Mouse (Mus musculus) layer of hippocampus, adult 11-12 months (tissue): ENCODE results near the gene Bcl6.

ENCODE experiments used
- DNase-seq: peaks from one replicate; pipeline ENCODE4 v3.0.0; 2022; ENCODE audit warnings: low spot score

The Bcl6 gene

DNA sequence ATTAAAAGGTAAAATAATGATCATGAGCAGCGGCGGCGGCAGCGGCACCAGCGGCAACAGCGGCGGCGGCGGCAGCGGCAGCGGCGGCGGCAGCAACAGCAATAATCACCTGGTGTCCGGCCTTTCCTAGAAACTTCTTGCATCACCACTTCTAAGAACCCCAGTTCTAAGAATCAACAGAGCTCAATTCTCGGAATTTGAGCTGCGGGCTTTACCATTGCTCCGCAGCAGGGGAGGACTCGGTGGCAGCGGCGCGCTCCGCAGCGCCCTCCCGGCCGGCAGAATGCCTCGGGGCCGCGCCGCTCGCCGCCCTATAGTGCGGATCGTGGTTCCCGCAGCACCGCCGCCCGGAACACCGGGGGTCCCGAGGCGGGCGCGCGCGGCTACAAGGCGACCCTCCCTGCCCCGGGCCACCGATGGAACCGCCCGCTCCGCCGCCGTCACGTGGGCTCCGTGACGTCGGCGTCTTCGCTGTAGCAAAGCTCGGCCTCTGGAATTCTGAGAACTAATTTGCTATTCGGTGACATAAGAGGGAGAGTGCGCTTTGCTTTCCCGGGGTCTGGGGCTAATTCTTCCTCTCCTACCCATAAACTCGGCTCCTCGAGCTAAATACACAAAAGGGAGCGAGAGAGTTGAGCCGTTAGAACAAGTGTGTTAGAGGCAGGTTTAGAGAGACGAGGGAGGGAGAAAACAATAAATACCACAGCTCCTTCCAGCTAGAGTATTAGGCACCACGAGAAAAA, at the start of gene Bcl6, which contains the start of gene Gm37419:
Gene Bcl6 (minus strand): TSS at position 387 of the 743 bp plus-strand sequence.
Gene Gm37419 (plus strand): TSS at position 17 of the 743 bp plus-strand sequence.
- DNase-seq: peak; percentile 88

DNA sequence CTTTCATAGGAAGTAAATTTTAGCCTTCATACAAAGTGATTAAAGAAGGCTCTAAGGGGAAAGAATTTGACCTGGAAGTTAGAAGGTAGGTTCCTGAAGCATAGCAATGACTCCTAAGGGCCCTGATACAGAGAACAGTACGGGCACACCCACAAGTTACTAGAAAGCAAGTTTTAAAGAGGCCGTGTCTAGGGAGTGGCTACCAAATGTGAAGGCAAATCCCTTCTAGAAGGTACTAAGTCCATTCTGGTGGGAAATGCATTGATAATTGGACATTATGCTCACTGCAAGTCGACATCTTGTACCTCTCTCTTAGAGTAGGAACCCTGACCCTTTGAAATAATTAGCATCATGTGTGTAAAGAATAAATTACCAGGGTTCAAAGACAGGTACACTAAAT, 47.7 kb upstream of the Bcl6 start:
- DNase-seq: no peak

GRCm38 (mm10) chr16:24035767-24036166, 47.1 kb upstream of the Bcl6 start:
- DNase-seq: no peak

DNA sequence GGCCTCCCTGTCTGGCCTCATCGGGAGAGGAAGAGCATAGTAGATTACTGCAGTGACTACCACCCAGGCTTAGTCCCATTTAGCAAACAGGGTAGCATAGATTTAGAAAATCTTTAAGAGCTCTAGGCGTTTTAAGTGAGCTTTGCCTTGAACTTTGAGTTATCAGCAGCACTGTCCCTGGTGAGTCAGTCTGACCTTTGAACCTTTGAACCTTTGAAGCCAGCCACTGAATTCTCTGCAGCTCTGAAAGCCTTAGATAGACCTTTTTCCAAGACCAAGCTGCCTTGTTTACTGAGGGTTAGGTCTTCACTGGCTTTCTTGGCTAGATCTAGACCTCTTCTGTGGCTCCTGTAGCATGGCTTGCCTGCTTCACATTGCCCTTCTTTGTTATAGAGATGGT, 45.8 kb upstream of the Bcl6 start:
- DNase-seq: no peak

- no peak for DNase-seq
Measured at GRCm38 (mm10) chr16:24033259-24033658, 44.6 kb upstream of the Bcl6 start.

DNA sequence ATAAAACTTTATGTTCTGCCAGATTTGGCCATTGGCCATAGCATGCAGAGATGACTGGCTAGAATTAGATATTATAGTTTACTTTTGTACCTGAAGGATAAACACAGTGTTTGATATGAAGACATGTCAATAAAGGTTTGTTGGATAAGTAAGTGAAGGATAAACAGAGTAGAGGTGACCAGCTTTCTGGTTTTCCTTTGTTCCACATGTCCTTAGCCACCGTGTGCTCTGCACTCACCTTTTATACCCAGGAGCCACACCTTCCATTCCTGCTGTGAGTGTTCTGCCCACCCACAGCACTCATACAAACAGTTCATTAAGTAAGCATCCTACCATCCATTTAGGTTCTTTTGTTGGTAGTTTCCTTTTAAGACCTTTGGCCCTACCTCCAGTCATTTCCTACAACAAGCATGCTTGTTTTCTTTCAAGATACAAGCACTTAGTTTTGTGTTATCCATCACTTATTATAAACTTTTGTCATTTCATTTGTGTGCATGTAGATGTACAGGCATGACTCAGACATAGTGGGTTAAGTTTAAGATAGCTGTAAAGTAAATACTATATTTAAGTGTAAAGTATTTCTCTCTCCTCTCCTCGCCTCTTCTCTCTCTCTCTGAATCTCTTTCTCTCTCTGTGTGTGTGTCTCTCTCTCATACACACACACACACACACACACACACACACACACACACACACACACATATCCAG, 41.5 kb upstream of the Bcl6 start:
- DNase-seq: no peak

- DNase-seq: no peak
Measured at GRCm38 (mm10) chr16:24025442-24025841, 36.8 kb upstream of the Bcl6 start.

GRCm38 (mm10) chr16:24022605-24023004, 34.0 kb upstream of the Bcl6 start:
- no peak for DNase-seq

DNA sequence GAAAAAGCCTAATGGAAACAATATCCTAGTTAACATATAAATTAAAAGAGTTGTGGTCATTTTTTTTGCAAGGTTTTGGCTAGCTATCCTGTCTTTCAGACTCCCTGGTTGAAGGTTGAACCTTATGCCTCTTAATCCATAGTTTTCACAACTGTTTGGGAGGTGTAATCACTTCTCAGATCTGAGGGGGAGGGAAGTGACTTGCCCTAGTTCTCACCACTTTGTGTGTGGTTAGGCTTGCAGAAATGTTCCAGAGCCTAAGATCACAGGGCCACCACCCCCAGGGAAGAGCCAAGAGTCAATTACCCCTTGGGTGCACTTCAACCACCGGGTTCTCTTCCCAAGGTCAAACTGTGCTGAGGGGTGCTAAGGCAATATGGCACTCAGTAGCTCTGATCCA, 33.1 kb upstream of the Bcl6 start:
- no peak for DNase-seq

GRCm38 (mm10) chr16:24016742-24017141, 28.1 kb upstream of the Bcl6 start:
- DNase-seq: no peak

DNA sequence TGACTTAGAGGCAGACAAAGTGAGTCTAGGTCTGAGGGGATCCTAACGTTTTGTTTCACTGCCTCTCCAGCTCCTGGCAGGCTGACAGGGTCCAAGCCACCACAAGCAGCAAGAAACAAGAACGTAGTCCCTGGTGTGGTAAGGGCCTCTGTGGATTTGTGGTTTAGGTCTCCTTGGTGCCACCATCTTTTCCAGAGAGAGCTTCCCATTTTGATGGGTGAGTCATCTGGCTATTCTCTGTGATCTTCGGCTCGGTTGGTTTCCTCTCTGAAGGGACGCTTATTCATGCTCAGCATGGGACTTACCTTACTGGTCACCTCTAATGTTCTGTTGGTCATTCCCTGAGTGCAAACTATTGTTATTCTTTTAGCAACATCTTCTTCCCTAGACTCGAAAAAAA, 27.6 kb upstream of the Bcl6 start:
- DNase-seq: no peak

DNA sequence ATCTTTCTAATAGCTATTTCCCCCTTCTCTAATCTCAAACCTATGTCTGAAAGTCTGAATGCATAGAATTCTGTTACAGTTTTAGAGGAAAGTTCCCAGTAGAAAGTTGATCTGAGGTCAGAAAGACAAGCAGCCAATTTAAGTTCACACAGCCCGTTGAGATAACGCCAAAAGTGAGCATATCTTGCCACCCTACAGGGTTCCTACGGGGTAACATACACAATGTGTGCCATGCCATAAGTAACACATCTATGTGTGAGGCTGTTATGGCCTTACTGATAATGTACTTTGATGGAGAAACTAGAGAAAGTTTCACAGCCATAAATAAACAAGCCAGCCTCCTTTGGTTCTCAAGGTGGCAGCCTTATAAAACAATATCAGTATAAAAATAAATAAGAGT, 25.7 kb upstream of the Bcl6 start:
- no peak for DNase-seq

GRCm38 (mm10) chr16:24012066-24012465, 23.4 kb upstream of the Bcl6 start:
- DNase-seq: peak; percentile 14

DNA sequence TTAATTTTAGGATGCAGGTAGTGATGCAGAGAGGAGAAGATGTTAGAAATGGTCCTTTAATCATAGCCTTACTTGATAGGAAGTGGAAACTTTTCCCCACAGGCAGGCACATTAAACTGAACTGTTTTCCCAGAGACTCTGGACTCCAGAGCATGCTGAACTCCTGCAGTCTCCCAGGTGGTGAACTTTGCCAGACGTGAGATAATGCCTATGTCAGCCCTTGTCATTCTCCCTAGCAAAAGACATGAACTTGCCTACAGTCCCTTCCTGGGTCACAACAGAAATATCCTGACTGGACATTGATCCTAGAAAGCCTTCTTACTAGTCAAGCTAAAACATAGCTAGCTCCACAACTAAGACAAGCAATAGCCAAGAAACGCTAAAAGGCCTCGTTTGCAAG, 22.7 kb upstream of the Bcl6 start:
- DNase-seq: no peak

GRCm38 (mm10) chr16:24009891-24010290, 21.2 kb upstream of the Bcl6 start:
- no peak for DNase-seq

DNA sequence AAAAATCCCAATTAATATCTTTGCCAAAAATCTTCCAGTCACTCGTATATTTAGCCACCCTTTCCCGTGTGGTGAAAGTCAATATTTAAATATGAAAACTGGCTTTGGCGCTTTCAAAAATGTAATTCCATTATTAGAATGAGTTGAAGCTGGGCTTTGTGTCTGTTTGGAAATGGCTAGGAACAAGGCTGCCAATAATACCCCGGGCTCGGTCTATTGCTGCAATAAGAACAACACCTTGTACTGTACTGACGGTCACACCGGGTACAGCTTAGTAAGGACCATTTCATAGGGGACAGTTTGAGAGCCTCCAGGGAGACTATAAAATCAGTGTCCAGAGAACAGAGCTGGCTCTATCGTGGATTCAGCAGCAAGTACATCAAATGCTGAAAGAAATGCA, 17.3 kb upstream of the Bcl6 start:
- DNase-seq: no peak

GRCm38 (mm10) chr16:23997912-23998311, 9.3 kb upstream of the Bcl6 start:
- DNase-seq: no peak

DNA sequence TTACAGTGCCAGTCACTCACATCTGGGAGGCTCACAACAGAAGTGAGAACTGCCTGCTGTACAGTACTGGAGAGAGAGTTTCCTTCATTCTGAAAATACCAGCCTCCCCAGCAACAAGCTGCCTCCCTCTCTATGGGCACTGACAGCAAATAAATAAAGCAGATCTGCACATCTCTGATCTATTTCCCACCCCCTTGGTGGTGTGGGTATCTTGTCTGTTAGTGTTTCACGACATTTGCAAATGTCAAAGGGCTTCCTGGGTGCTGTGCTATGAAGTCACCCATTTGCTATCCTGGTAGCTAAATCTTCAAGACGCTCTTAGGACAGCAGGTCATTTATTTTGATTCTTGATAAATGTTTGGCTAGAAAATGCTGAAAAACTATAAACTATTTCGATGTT, 8.6 kb upstream of the Bcl6 start:
- DNase-seq: no peak

DNA sequence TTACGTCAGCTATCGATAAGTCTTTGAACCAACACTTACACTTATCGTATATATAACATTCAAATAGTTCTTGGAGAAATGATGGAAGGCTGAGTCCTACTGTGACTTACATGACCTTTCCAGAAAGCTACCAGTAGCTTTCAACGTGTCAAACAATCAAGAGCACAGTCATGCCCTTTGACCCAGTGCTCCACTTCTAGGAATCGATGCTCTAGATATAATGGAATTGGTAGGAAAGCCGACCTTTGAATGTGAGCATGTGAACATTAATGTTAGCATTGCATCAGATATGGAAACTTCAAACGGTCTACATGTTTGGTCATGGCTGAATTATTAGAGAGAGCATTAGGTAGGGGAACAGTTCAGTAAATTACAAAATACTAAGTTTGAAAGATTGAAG, 7.7 kb upstream of the Bcl6 start:
- DNase-seq: no peak

GRCm38 (mm10) chr16:23993351-23994321, 5.0 kb upstream of the Bcl6 start:
- DNase-seq: no peak

DNA sequence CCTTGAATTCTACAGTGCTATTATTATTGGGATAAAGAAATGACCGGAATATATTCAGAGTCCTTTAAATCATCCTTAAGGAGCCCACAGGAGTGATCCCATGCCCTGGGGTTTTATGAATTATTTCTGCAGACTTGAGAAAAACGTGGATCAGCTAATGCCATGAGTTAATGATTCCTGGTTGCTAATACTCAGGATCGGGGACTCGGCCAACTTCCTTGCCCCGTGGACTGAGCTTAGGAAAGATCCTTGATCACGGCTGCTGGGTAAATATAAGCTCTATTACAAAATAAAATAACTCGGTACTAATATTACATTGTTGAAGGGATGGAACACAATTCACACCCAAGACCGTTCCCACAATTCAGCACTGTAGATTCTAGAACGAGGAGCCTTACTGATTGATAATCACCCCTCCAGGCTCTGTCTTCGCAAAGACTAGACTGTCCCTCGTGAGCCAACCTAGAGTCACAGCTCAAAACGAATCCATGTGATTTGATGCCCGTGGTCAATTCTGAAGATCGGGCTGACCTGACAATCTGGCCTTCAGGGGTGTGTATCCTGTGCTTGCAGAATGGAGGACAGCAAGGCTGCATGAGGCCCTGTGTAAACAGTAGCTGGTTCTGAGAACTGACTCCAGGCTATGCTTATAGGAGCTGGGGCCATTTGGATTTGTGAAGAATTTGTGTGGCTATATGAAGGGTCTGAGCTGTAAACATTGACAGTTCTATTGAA, 3.4 kb upstream of the Bcl6 start:
- DNase-seq: no peak

- DNase-seq: peak; percentile 92
Measured at GRCm38 (mm10) chr16:23991170-23991569, 2.5 kb upstream of the Bcl6 start.
